Mouse (Mus musculus): ENCODE measurements at regions not wholly inside any gene's neighbourhood (a gene's known extent, or its start where the extent isn't known, plus 50 kb on each side); places are given as distances from the start of the nearest gene placed in this dataset.
A peak's percentile ranks its signal among the peaks of the same experiment; 100 is the strongest.

GRCm38 (mm10) chr13:53764613-53765243 is 290.8 kb downstream of the Drd1 start:
- no peak for TF ChIP-seq MAZ (IDR thresholded peaks at IDR 0.05; ENCODE audit: low read depth, low read length)
- TF ChIP-seq CTCF (IDR thresholded peaks at IDR 0.05 in 2 of 3, conservative IDR thresholded peaks at IDR 0.05 in 1 of 3; ENCODE audit: control insufficient read depth in 1 of 3, insufficient read depth in 1 of 3, low read depth in 2 of 3, low read length in 3 of 3, poor library complexity in 1 of 3, severe bottlenecking in 1 of 3): peak; percentile 29 to 48 (median 35); a peak in 5 of 6 replicates
- no peak for TF ChIP-seq ZC3H11A (IDR thresholded peaks at IDR 0.05; ENCODE audit: low read depth, low read length)
- TF ChIP-seq USF2 (IDR thresholded peaks at IDR 0.05; ENCODE audit: borderline replicate concordance in 1 of 2, insufficient read depth in 1 of 2, low read depth in 1 of 2, low read length in 2 of 2): no peak
- TF ChIP-seq RAD21 (IDR thresholded peaks at IDR 0.05; ENCODE audit: low read depth, low read length): peak; percentile 17
- no peak for TF ChIP-seq ZNF384 (IDR thresholded peaks at IDR 0.05; ENCODE audit: low read depth, low read length)
- no peak for TF ChIP-seq ETS1 (IDR thresholded peaks at IDR 0.05; ENCODE audit: low read depth, low read length)
- DNase-seq (ENCODE audit: low read depth, low spot score): peak; percentile 15
- Histone ChIP-seq H3K79me2 (ENCODE audit: control insufficient read depth, insufficient read depth, low read length, poor library complexity) (no peaks in the 10 kb centered on the region), H3K9ac (ENCODE audit: control insufficient read depth, low read depth, low read length, poor library complexity, severe bottlenecking) (no peak overlapping the region), H3K27me3 (ENCODE audit: control insufficient read depth in 1 of 2, insufficient read depth in 2 of 2, low read length in 2 of 2) (no peaks in the 10 kb centered on the region), H3K4me1 (ENCODE audit: control insufficient read depth in 1 of 2, insufficient read depth in 2 of 2, low read length in 2 of 2) (no peaks in the 10 kb centered on the region), H3K36me3 (ENCODE audit: control insufficient read depth in 1 of 2, insufficient read depth in 2 of 2, low read length in 2 of 2) (no peaks in the 10 kb centered on the region), H3K9me3 (replicated peaks; ENCODE audit: insufficient read depth, low read length) (no peaks in the 10 kb centered on the region), H3K27ac (ENCODE audit: control insufficient read depth, low read depth, low read length) (no peak overlapping the region), H3K4me3 (ENCODE audit: control insufficient read depth in 1 of 2, insufficient read depth in 1 of 2, low read depth in 2 of 2, low read length in 2 of 2) (no peak overlapping the region)

DNA sequence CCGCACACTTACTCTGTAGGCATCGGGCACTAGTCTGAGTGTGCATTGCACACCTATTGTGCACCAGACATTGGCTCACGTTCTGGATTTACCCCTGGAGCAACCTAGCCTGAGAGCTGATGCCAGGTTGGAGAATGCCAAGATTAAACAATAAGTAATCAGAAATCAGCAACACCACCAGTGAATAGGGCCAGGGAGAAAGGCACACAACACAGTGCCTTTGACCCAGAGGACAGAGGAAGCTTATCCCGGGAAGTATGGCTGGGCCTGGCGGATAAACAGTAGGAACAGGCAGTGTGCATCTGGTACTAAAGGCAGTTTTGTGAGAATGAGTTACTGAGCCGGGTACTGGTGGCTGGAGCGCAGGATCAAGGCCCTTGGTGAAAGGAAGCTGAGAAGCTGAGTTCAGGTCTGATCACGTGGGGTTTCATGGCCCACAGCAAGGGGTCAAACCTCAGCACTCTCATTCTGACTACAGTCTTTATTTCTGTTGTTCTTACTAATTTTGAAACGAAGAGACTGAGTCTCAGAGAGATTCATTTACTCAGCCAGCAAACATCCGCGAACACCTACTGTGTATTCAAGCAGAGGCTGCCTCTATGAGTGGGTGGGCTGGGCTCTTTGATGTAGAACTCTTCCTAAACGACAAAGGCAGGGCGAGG is 284.8 kb upstream of the Msx2 start:
- no peak for DNase-seq (ENCODE audit: low read depth, low spot score)
- Histone ChIP-seq H3K4me3 (ENCODE audit: control insufficient read depth in 1 of 2, insufficient read depth in 1 of 2, low read depth in 2 of 2, low read length in 2 of 2) (no peak overlapping the region), H3K4me1 (ENCODE audit: control insufficient read depth in 1 of 2, insufficient read depth in 2 of 2, low read length in 2 of 2) (no peaks in the 10 kb centered on the region), H3K27ac (ENCODE audit: control insufficient read depth, low read depth, low read length) (no peak overlapping the region), H3K27me3 (ENCODE audit: control insufficient read depth in 1 of 2, insufficient read depth in 2 of 2, low read length in 2 of 2) (no peaks in the 10 kb centered on the region), H3K36me3 (ENCODE audit: control insufficient read depth in 1 of 2, insufficient read depth in 2 of 2, low read length in 2 of 2) (no peaks in the 10 kb centered on the region), H3K9me3 (replicated peaks; ENCODE audit: insufficient read depth, low read length) (no peaks in the 10 kb centered on the region), H3K9ac (ENCODE audit: control insufficient read depth, low read depth, low read length, poor library complexity, severe bottlenecking) (no peak overlapping the region), H3K79me2 (ENCODE audit: control insufficient read depth, insufficient read depth, low read length, poor library complexity) (no peaks in the 10 kb centered on the region)
- TF ChIP-seq JUND (IDR thresholded peaks at IDR 0.05; ENCODE audit: low read depth, low read length) (no peak), USF2 (IDR thresholded peaks at IDR 0.05; ENCODE audit: borderline replicate concordance in 1 of 2, insufficient read depth in 1 of 2, low read depth in 1 of 2, low read length in 2 of 2) (no peak), ZMIZ1 (IDR thresholded peaks at IDR 0.05; ENCODE audit: low read depth, low read length) (no peak), SIN3A (IDR thresholded peaks at IDR 0.05; ENCODE audit: low read length) (no peak), MAFK (IDR thresholded peaks at IDR 0.05; ENCODE audit: borderline replicate concordance, low read depth, low read length) (no peak), CHD2 (IDR thresholded peaks at IDR 0.05; ENCODE audit: low read length) (no peak), ZKSCAN1 (IDR thresholded peaks at IDR 0.05; ENCODE audit: low read depth, low read length) (no peak), MXI1 (IDR thresholded peaks at IDR 0.05; ENCODE audit: low read depth, low read length) (no peak), ZNF384 (IDR thresholded peaks at IDR 0.05; ENCODE audit: low read depth, low read length) (no peak), CHD1 (IDR thresholded peaks at IDR 0.05; ENCODE audit: low read depth, low read length) (no peak), ZC3H11A (IDR thresholded peaks at IDR 0.05; ENCODE audit: low read depth, low read length) (no peak), MYC (IDR thresholded peaks at IDR 0.05; ENCODE audit: low read depth, low read length) (no peak), HCFC1 (IDR thresholded peaks at IDR 0.05; ENCODE audit: low read depth, low read length) (no peak), TAL1 (IDR thresholded peaks at IDR 0.05; ENCODE audit: low read length) (no peak)
